31 mouse cellular contexts compared by ENCODE assay signal in genomic region chr11:55919066-55919465, GRCm38 (mm10).
DNase-seq lines count a peak whose midpoint lies in the region; ATAC-seq and TF ChIP-seq lines count a peak whose summit lies in the region.
"Had no signal": no experiment of that assay in that cellular context is flagged by ENCODE, and none has a peak within 500 bp of the region (broad histone marks: within the 10 kb centered on the region; RNA-seq: fewer than 3 reads in every experiment).

No protein-coding gene starts in this region.

- H3K36me3 ChIP-seq in forebrain, postnatal 0 days (ENCODE audit: insufficient read depth): no peaks in the 10 kb centered on the region
- no peaks in the 10 kb centered on the region for H3K36me3 ChIP-seq in forebrain, embryonic 15.5 days
- H3K36me3 ChIP-seq in kidney, embryonic 14.5 days (ENCODE audit: control insufficient read depth, insufficient read depth, low read length): no peaks in the 10 kb centered on the region
- no peaks in the 10 kb centered on the region for H3K36me3 ChIP-seq in neural tube, embryonic 13.5 days
- H3K36me3 ChIP-seq: G1E; hindbrain, embryonic 15.5 days; intestine, embryonic 15.5 days; liver, embryonic 12.5 days; stomach, embryonic 15.5 days had no signal

- H3K27ac ChIP-seq in forebrain, postnatal 0 days (ENCODE audit: low read depth, low read length): no peak overlapping the region
- no peak overlapping the region for H3K27ac ChIP-seq in forebrain, embryonic 15.5 days (replicated peaks)
- H3K27ac ChIP-seq in kidney, embryonic 14.5 days (ENCODE audit: low read depth, low read length): no peak overlapping the region
- H3K27ac ChIP-seq in neural tube, embryonic 13.5 days (replicated peaks): peak overlapping the region; percentile 6; the same call in 1 of the 2 replicates
- H3K27ac ChIP-seq: hindbrain, embryonic 15.5 days; intestine, embryonic 15.5 days; layer of hippocampus, adult 2 months; left cerebral cortex, adult 2 months; liver, embryonic 12.5 days; macrophage; stomach, embryonic 15.5 days had no signal

- no peaks in the 10 kb centered on the region for H3K27me3 ChIP-seq in forebrain, postnatal 0 days (ENCODE audit: insufficient read depth, low read length)
- no peaks in the 10 kb centered on the region for H3K27me3 ChIP-seq in forebrain, embryonic 15.5 days
- no peaks in the 10 kb centered on the region for H3K27me3 ChIP-seq in kidney, embryonic 14.5 days (ENCODE audit: control insufficient read depth, insufficient read depth, low read length)
- no peaks in the 10 kb centered on the region for H3K27me3 ChIP-seq in neural tube, embryonic 13.5 days
- H3K27me3 ChIP-seq: hindbrain, embryonic 15.5 days; intestine, embryonic 15.5 days; liver, embryonic 12.5 days; stomach, embryonic 15.5 days had no signal

- ATAC-seq in forebrain, postnatal 0 days: no peak
- no peak for ATAC-seq in forebrain, embryonic 15.5 days (replicated peaks)
- ATAC-seq in kidney, embryonic 14.5 days (ENCODE audit: low FRiP score, low TSS enrichment): no peak
- no peak for ATAC-seq in neural tube, embryonic 13.5 days (ENCODE audit: low read depth)
- ATAC-seq: intestine, embryonic 15.5 days; liver, embryonic 12.5 days; liver, postnatal 0 days; midbrain, embryonic 16.5 days; Patski had no signal

- 38% methylated on average over 3 of the region's 3 CpGs for WGBS in forebrain, postnatal 0 days
- WGBS in forebrain, embryonic 15.5 days: 53% methylated on average over 3 of the region's 3 CpGs
- WGBS in kidney, embryonic 14.5 days: 81% methylated on average over 3 of the region's 3 CpGs
- WGBS in neural tube, embryonic 13.5 days: 34% methylated on average over 3 of the region's 3 CpGs

- no peaks in the 10 kb centered on the region for H3K4me1 ChIP-seq in forebrain, postnatal 0 days (ENCODE audit: insufficient read depth)
- no peaks in the 10 kb centered on the region for H3K4me1 ChIP-seq in forebrain, embryonic 15.5 days
- no peaks in the 10 kb centered on the region for H3K4me1 ChIP-seq in kidney, embryonic 14.5 days (ENCODE audit: control insufficient read depth, insufficient read depth, low read length)
- peaks cover 11% of the 10 kb centered on the region for H3K4me1 ChIP-seq in neural tube, embryonic 13.5 days (replicated peaks)
- H3K4me1 ChIP-seq: intestine, embryonic 15.5 days; liver, embryonic 12.5 days; stomach, embryonic 15.5 days had no signal

- H3K4me3 ChIP-seq in forebrain, postnatal 0 days (ENCODE audit: low read depth, low read length): no peak overlapping the region
- H3K4me3 ChIP-seq in forebrain, embryonic 15.5 days: no peak overlapping the region
- no peak overlapping the region for H3K4me3 ChIP-seq in kidney, embryonic 14.5 days (ENCODE audit: low read length)
- H3K4me3 ChIP-seq in neural tube, embryonic 13.5 days: no peak overlapping the region
- H3K4me3 ChIP-seq: erythroblast, embryonic 14.5 days; hindbrain, embryonic 15.5 days; intestine, embryonic 15.5 days; layer of hippocampus, adult 2 months; left cerebral cortex, adult 2 months; liver, embryonic 12.5 days; myocyte; stomach, embryonic 15.5 days had no signal

- no peak overlapping the region for H3K9ac ChIP-seq in forebrain, postnatal 0 days
- H3K9ac ChIP-seq in forebrain, embryonic 15.5 days (replicated peaks): no peak overlapping the region
- H3K9ac ChIP-seq in kidney, embryonic 14.5 days (ENCODE audit: low read depth, low read length): no peak overlapping the region
- no peak overlapping the region for H3K9ac ChIP-seq in neural tube, embryonic 13.5 days
- H3K9ac ChIP-seq: hindbrain, embryonic 15.5 days; intestine, embryonic 15.5 days; liver, embryonic 12.5 days; liver, postnatal 0 days; stomach, embryonic 15.5 days had no signal

- peak; percentile 63 for DNase-seq in cerebellum, postnatal 10 days
- DNase-seq in cerebellum, adult 11 months: no peak
- peak; percentile 4 for DNase-seq in forebrain, postnatal 0 days
- DNase-seq in kidney, postnatal 4 days: peak; percentile 3 to 5
- DNase-seq in neural tube, embryonic 10.5 days (ENCODE audit: extremely low spot score, low spot score): no peak
- DNase-seq: adrenal gland, postnatal 10 days; cerebellum, adult 18-20 months; gastrocnemius, postnatal 25 days; heart, adult 18-20 months; heart, postnatal 4 days; kidney, adult 8-10 months; kidney, postnatal 14 days; liver, postnatal 0 days; lung, postnatal 10 days; thymus, postnatal 25 days had no signal

- no peak overlapping the region for H3K4me2 ChIP-seq in forebrain, postnatal 0 days (ENCODE audit: low read depth)
- H3K4me2 ChIP-seq in forebrain, embryonic 15.5 days (replicated peaks): no peak overlapping the region
- H3K4me2 ChIP-seq in kidney, embryonic 14.5 days (replicated peaks; ENCODE audit: low read depth, low read length): no peak overlapping the region
- H3K4me2 ChIP-seq in neural tube, embryonic 13.5 days: no peak overlapping the region
- H3K4me2 ChIP-seq: heart, embryonic 11.5 days; hindbrain, embryonic 15.5 days; intestine, embryonic 15.5 days; liver, embryonic 12.5 days; stomach, embryonic 15.5 days had no signal

- no peaks in the 10 kb centered on the region for H3K9me3 ChIP-seq in forebrain, postnatal 0 days (ENCODE audit: low read length)
- H3K9me3 ChIP-seq in forebrain, embryonic 15.5 days: no peaks in the 10 kb centered on the region
- H3K9me3 ChIP-seq in kidney, embryonic 14.5 days (ENCODE audit: control insufficient read depth, low read length): no peaks in the 10 kb centered on the region
- H3K9me3 ChIP-seq in neural tube, embryonic 13.5 days: no peaks in the 10 kb centered on the region
- H3K9me3 ChIP-seq: hindbrain, embryonic 15.5 days; intestine, embryonic 15.5 days; liver, embryonic 12.5 days; stomach, embryonic 15.5 days had no signal

- TF ChIP-seq CTCF in forebrain, postnatal 0 days (IDR thresholded peaks at IDR 0.05; ENCODE audit: low read depth): no peak

Comparison
In these comparisons a context has a peak if more than half of its experiments do, and no peak if none do; other contexts are left out.
1. DNase-seq: peak in cerebellum, postnatal 10 days (2 of 2), forebrain, postnatal 0 days (single experiment) and kidney, postnatal 4 days (2 of 2); none in cerebellum, adult 11 months (single experiment) and neural tube, embryonic 10.5 days (single experiment).